Mouse (Mus musculus): ENCODE data around the gene Chrm4.
A peak's percentile ranks its signal among the peaks of the same experiment; 100 is the strongest.

The Chrm4 gene

DNA sequence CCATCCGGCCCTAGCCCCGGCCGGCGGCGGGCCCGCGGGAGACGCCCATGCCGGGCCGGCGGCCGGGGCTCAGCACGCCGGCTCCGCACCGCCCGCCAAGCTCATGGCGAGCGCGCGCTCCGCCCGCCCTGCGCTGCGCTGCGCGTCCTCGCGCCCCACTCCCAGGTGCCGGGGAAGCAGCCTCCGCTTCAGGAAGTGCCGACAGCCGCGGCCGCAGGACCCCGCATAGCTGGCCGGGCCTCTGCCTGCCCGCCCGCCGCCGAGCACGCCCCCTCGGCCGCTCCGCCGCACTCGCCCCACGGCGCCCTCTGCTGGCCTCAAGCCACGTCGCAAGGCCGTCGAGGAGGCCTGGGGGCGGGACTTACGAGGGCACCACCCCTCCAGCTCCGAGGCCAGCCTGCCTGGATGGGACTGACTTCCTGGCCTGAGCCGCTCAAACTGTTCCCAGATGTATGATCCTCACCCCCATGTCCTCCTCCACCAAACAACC is 36.4 kb downstream of the Chrm4 start:
- DNase-seq (ENCODE audit: low read depth), result peak; percentile 90

DNA sequence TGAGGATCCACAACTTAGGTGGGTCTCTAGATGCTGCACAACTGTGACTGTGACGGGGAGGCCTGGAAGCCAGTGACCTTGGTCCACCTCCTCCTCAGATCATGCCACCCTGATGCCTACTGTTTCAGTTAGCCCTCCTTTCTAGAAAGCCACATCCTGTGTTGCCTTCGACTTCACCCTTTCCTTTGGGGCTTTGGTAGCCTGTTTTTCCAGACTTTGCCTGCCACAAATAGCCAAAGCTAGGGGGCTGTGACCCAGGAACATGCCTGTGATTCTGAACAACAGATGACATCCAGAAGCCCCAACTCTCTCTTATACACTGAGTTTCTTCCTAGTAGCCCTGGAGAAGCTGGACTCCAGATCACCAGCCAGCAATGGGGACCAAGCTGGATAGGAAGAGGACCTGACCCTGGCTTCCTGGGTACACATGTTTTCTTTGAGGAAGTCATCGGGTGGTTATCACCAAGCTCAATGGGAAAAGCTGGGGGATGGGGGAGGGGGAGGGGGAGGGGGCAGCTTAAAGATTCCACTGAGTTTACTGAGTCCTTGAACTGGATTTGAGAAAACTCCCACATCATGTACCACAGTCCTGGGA is 37.7 kb downstream of the Chrm4 start:
- DNase-seq (ENCODE audit: low read depth), result peak; percentile 73

DNA sequence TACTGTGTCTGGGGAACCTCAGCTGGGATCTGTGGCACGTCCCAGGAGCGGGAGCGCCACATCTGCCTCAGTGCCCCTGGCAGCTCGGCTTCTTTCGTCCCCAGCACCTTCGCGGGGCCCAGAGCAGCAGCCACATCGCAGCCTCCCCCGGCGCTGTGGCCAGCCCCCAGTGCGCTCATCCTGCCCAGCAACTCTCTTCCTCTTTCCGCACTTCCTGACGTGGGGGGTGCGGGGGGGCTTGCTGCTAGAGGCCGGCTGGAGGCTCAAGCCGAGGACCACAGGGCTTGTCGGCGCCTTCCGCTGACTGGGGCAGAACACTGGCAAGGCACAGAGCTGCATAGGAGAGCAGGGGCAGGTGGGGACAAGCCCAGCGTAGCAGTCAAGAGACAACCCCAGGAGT is 38.4 kb downstream of the Chrm4 start:
- peak; percentile 91 for DNase-seq (ENCODE audit: low read depth)

DNA sequence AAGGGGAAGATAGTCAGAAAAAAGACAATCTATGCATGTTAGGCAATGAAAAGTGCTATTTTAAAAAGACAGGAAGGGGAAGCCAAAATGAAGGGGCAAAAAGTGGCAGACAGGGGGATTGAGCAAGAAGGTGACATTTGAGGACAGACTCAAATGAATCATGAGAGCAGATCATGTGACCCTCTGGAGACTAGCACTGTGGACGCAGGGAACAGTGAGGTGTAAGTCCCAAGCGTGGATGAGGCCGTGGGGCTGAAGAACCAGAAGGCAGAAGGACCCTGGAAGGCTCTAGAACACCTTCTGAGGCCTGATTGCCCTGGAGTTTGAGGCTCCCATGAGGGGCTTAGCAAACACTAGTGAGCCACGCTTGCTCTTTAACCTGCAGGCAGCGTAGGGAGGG is 39.3 kb downstream of the Chrm4 start:
- DNase-seq (ENCODE audit: low read depth), result peak; percentile 88

DNA sequence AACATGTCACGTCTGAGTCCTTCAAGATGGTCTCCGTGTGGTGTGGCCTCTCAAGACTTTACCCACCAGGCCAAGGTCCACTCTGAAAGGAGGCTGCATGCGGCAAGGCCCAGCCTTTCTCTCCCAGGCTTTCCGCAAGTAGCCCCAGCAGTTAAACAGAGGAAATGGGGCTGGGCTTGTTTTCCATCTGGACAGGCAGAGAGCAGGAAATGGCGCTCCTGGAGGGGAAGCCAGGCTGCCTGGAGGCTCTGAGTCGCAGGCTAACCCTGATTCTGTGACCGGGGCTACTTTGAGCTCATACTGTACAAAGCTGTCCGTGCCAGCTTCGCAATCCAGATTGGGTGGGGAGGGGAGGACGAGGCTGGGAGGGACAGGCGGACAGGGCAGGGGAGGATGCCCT is 40.9 kb downstream of the Chrm4 start:
- DNase-seq (ENCODE audit: low read depth), result no peak

DNA sequence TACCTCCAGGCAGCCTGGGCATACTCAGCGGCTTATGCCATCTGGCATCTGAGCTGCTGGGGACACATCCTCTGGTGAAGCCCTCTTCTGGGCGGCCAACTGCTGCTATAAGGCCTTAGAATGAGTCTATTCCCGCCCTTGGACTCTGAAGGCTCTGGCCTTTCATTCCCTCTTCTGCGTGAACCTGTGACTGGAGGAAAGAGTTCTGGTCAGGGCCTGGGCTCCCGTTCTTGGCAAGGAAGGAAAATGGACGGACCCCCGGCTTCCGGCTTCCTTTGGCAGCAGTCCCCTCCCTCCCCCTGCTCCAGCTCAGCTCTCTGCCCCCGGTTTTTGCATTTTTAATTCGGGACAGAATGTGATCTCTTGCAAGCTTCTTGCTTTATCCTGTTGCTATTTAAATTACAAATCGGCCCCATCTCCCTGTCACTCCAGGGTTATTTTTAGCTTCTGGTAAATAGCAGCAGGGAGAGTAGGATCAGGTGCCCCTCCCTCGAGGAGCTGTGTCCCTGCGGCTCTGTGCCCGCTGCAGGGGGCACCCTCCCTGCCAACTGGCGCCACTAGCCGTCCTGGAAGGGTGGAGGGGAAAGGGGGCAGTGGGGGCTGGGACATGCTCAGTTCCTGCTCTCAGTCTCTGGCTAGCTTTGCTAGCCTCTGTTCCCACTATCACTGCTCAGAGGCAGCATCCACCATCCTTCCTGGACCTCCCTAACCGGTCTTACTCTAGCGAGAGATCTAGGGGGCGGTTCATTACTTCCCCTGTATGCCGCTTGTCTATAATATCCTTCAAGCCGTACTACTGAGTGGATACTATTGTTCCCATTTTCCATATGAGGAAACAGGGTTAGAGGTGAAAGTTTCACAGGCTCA is 44.4 kb downstream of the Chrm4 start:
- no peak for DNase-seq (ENCODE audit: low read depth)

DNA sequence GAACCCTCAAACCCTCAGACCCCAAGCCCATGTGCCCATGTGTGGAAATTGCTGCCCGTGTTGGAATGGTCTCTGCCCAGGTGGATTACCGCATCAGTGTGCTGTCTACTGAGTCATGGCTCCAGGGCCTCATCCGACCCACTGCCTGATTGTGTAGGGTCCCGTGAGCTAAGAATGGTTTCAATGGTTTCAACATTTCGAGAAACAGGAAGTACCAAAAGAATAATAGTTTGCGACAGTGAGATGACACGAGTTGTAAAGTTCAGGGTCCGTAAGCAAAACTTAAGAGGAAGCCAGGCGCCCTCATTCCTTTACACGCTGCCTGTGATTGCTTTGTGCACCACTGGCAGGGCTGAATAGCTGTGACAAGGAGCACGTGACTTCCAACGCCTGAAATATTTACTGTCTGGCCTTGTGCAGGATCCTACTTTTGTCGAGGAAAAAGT is 45.1 kb downstream of the Chrm4 start:
- peak; percentile 66 for DNase-seq (ENCODE audit: low read depth)

DNA sequence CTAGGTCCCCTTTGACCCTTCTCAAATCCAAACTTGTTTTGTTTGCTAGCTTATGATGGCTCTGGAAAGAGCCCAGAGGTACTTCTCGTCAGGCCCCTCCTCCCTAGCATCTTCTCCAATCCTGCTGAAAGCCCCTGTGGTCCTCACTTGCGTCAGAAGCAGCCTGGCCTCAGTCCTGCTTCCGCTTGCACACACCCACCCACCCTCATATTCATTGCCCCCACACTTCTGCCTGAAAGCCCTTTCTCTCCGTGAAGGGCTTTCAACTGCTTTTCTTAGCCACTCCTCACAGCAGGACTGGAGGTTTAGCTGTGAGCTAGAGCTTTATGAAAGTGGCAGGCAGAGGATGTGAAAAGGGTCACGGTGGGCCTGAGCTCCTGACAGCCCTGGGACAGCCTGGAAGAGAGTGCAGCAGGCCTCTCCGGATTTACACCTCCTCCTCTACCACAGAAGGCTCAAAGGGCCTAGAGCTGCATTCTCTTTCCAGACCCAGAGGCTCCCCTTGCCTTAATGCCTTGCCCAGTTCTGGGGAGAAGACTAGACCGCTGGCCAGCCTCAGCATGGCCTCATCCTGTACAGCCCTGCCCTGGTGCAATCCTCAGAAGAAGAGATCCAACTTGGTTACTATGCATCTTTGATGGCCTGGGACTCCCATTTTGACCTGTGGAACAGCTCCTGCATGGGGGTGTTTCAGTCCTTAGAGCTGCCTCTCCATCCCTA is 46.5 kb downstream of the Chrm4 start:
- DNase-seq (ENCODE audit: low read depth), result no peak

DNA sequence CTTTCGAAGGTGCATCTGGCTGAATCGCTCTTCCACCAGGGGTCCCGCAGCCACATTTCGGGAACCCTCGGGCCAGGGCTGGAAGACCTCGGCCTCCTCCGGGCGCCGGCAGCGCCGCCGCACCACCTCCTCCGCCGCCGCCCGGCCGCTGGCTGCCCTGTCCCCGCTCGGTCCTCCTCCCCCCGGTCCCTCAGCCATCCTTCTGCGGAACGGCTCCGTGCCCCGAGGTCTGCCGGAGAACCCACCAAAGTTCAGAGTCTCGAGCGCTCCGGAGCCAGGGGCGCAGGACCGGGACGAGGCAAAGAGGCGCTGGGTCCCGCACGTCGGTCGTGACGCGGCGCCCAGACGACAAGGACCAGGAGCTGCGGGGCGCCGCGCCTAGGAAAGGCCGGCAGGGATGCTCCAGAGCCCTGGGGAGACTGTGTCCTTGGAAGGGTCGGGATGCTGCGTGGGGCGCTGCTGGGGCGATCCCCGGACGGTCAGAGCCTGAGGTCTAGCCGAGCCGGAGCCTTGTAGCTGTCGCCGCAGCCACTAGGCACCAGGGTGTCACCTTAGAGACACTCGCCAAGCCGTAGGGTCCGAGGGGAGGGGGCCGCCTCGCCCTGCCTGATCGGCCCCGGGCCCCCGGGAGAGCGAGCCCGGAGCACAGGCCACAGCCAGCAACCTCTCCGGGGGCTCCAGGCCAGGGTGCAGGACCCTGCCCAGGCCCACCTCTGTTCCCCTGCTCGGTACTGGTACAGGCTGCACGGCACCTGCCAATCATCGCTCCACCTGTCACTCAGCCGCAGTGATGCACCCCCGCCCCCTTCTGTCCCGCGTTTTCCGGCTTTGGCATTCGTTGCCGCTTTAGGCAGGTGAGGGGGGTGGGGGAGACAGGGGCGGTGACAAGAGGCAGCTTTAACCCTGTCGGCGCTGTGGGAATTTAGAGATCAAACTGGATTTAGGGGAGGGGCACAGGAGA is 48.8 kb downstream of the Chrm4 start, which contains the start of gene Dgkz:
Gene Dgkz, minus strand, starts transcription at position 284 of the 961 bp plus-strand sequence.
- no peak for DNase-seq (ENCODE audit: low read depth)

DNA sequence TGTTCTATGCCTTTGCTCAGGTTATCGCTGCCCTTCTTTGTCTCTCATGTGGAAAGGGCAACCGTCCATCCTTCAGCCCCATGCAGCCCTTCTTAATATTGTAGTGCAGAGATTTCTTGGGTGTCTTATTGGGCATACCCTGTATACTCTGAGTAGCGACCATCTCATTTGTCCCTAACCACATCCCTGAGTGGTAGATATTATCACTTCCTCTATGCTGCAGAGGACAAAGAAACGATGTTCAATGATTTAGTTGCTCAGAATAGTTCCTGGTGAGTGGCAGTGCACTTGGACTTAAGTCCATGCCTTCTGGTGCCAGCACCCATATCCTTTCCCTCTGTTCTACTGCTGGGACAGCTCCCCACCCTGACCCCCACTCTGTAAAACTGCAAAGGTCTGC is 50.9 kb downstream of the Chrm4 start:
- peak; percentile 69 for DNase-seq (ENCODE audit: low read depth)
